Mouse (Mus musculus): ENCODE data around the gene Nt5dc3. TPM values are rescaled to one million over a fixed set of nuclear protein-coding genes. Genes with fewer than 3 reads are reported as not detected.

Nt5dc3 gene
- total RNA-seq, 2 experiments from 2014 or later, result 76.3 to 77.5 TPM

DNA sequence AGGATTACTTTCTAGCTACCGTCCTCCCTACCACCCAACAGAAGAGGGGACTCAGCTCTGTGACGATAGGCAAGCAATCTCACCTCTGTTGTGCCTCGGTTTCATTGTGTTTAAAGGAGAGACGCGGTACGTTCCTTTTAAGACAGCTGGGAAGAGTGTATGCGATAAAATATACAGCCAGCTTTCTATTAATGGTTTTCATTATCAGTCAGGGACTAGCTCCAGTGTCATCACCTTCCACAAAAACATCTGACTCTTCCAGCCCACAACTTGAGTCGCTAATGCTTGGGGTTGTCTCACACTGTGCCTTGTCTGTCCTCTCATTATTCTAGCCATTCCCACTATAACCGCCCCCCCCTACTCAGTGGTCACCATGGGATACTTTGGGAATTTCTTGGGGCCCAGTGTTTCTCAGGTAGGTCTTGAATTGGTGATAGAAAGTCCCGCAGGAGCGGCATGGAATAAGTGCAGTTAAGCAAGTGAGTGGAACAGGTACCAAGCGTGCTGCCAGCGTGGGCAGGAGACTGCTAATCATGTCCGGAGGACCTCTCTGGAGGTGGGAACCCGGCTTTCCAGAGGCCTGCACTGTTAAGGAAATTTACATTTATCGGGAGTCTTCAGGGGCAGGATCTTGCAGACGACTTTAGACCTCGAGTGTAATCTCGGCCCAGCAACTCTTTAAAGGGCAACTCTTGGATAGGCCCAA lies 1.0 kb upstream of the Nt5dc3 start:
- no peak for DNase-seq (ENCODE audit: low spot score in 2 of 2)

DNA sequence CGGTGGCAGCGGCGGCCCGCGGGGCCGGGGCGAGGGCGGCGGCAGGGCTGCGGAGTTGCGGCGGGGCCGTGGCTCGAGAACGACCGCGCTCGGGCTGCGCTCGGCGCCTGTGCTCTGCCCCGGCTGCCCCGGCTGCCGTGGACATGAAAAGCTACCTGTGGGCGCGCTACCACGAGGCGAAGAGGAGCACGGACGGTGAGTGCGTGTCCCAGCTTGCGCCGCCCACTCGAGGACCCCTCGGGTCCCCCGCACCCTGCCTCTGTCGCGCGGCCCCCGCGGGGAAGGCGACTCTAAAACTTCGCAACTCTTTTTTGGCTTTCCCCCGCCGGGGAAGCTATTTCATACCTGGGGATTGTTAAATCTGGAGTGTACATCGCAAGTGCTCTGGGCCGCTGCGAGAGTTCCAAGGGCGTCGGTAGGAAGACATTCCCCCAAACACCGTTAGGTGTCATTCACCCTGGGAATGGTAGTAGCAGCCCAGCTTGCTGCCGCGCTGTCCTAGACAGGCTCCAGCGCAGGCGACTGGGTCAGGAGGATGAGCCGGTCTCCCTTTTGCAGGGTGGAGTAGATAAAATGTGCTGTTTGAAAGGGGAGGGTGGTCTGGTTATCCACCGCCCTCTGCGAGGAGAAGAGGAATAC lies 431 bp downstream of the Nt5dc3 start:
- DNase-seq (ENCODE audit: low spot score in 2 of 2), result peak in 1 of 2 experiments; percentile 19

DNA sequence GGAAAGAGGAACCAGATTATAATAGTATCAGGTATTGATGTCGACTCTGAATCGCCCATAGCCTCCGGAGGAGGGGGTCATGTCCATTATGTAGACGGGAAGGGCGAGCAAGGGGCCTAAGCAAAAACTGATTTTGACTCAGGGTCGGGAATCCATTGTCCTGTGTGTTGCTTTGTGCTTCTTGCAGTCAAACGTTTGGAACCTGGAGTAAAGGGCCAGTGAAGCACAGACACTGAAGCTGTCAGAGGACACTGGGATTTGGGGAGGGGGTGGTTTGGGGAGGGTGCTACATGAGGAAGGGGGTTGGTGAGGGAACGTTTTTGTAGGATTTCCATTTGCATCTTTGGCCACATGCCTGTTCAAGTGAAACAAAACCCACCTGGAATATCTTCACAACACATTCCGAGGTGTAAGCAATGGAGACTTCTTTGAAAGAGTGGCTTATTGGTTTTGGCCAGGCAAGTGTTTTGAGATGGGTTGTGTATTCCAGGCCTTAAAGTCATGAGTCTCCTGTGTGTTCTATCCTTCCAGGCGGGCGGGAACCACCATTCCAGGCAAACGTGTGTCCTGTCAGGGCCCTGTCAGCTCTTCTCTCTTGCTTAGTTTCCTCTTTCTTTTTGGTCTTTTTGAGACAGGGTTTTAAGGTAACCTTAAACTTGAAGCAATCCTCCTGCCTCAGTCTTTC lies 1.2 kb downstream of the Nt5dc3 start:
- DNase-seq (ENCODE audit: low spot score in 2 of 2), result no peak

DNA sequence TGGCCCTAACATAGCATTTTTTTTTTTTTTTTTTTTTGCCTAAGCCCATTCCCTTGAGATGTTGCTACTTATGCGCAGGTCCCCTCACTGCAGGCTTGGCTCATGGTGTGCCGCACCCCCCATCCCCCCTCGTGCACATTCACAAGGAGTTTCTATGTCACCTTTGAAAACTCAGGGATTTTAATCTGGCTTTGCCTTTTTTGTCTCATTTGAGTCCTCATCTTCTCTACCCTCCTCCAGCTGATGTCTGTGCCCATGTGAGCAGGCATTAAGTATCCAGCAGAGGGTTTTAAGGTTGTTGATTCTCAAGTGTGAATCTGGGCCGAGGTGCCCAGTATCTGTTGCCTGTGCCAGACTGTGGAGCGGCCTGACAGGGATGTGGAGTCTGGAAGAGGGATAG lies 2.8 kb downstream of the Nt5dc3 start:
- no peak for DNase-seq (ENCODE audit: low spot score in 2 of 2)

DNA sequence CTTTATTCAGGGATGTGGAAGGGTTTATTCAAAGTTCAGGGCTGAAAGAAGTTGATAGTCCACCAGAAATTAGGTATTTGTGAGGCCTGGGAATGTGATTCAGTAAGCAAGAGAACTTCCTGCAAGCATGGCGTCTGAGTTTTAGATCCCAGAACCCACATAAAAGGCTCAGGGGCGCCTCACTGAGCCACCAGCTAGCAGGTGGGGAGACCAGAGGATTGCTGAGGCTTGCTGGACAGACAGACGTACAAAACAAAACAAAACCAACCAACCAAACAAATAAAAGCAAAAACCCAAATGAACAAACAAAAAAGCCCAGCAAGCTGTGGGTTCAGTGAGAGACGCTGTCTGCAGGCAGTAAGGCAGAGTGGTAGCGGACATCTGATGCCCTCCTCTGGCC lies 3.9 kb downstream of the Nt5dc3 start:
- no peak for DNase-seq (ENCODE audit: low spot score in 2 of 2)

DNA sequence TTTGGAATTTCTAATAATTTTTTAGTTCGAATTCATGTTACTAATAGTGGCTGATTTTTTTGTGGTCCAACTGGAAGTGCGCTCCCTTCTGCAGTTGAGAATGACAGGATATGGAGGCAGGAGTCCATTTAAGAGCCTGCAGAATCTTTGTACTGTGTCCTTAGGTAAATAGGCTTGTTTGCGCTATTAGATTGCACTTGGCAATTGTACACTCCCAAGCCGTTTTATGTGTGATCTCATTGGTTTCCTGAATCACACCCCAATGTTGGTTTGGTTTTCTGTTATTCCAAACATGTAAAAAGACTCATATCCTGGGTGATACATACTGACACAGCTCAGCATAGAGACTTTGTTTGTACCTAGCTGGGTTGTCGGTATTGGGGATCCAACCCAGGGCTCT lies 4.8 kb downstream of the Nt5dc3 start:
- DNase-seq (ENCODE audit: low spot score in 2 of 2), result no peak

DNA sequence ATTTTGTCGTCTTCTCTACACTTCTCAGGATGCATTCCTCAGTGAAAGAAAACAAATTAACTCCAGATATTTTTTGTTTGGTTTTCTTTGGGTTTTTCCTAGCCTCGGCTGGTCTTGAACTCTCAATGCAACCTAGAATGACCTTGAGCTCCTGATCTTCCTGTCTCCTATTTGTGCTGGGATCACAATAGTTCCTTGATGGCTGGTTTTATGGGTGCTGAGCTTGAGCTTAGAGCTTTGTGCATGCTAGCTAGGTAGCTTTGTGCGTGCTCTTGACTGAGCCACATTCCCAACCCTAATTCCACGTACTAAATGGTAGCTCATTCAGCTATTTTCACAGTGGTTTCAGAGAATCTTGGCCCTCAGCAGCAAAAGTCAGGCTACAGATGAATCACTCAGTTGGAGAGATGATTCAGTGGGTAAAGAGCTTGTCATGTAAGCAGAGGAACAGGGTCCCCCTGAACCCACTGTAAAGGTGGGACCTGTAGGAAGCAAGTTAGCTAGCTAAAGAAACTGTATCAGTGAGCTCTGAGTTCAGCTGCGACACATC lies 5.4 kb downstream of the Nt5dc3 start:
- no peak for DNase-seq (ENCODE audit: low spot score in 2 of 2)

DNA sequence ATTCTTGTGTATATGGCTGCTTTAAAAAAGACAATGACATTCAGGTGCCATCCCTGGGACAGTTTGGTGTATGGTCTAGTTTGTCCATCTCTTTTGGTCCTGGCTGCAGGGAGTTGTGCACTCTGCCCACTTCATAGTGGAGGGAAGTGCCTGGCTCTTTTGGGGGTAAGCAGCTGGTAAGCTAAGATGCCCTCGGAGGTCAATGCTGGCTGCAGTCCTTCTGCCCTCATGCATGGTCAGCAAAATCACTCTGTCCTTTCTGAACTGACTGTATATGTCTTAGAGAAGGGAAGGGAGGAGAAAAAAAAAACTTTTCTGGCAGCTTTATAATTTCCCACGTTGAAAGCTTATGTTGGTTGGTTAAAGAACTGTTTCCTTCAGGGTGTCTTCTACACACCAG lies 6.6 kb downstream of the Nt5dc3 start:
- no peak for DNase-seq (ENCODE audit: low spot score in 2 of 2)

DNA sequence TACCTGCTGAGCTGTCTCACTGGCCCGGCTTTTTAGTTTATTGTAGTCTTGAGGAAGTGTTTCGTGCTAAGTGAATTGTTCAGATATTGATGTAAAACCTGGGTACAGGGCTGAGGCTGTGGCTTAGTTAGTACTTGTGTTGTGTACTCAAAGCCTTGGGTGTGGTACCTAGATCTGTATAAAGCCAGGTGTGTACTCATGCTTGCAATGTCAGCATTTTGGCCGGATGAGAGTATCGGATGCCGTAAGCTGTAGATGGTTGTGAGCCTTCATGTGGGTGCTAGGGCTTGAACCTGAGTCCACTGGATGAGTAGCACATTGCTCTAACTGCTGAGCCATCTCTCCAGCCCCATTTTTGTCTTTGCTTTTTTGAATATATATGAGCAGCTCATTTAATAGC lies 7.3 kb downstream of the Nt5dc3 start:
- DNase-seq (ENCODE audit: low spot score in 2 of 2), result no peak

DNA sequence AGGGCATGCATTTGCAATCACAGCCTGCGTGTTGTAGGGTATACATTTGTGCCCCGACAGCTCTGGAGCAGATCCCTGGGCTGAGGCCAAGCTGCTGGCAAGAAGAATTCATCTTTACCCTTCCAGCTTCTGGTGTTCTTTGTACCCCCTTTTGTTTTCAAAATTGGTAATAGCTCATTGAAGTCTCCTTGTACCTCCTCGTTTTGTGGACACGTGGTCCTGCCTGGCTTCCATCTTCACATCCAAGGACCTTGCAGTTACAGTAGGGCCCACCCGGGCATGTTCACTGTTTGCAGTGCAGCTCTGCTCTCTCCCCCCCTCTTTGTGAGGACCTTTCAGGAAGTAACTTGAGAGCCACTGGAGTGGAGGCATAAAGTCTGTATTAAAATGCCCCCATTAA lies 9.4 kb downstream of the Nt5dc3 start:
- no peak for DNase-seq (ENCODE audit: low spot score in 2 of 2)

DNA sequence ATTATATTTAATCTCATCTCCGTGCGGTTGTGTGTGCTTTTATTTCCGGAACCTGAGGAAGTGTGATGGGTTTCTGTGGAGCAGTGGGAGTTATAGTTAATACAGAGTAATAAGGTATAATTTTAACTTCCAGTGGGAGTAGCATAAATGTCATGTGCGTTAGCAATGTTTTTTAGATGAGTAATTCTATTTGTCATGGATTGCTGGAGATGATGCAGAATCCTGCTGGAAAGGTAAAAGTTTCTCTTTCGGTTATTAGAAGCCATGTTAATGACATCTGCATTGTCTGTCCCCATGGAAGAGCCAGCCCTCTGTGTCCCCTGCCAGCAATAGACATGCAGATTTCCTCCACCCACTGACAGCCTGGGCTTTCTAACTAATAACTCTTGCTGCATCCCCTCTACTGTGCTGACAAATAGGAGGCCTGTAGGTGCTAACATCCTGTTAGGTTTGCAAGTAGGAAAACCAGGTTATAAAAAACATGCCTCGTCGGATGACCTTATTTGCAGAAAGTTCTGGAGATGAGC lies 10.4 kb downstream of the Nt5dc3 start:
- no peak for DNase-seq (ENCODE audit: low spot score in 2 of 2)

DNA sequence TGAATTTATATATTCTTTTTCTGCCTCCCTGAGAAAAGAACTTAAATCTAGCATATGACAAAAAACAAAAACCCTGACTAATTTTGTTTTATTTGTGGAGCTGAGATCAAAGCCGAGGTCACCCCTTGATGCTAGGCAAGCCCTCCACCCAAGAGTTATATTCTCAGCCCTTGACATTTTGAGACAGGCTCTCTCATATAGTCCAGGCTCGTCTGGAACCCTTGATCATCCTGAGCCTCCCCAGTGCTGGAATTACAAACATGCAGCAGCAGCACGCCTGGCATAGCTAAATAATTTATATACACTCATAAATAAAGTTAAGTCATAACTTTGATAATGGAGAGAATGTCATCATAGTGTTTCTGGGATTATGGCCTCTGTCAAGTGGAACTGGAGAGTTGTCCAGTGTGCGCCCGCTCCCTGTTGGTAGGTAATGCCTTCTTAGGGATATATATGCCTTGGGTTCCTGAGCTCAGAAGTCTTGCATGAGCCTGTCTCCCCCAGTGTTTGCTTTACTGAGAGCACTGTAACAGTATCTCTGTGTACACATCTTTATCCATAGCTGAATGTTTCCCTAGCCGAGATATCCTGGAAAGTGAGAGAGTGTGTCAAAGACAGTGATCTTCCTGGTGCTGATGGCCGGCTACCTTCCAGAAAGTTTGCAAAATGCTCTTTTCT lies 12.8 kb downstream of the Nt5dc3 start:
- DNase-seq (ENCODE audit: low spot score in 2 of 2), result no peak

DNA sequence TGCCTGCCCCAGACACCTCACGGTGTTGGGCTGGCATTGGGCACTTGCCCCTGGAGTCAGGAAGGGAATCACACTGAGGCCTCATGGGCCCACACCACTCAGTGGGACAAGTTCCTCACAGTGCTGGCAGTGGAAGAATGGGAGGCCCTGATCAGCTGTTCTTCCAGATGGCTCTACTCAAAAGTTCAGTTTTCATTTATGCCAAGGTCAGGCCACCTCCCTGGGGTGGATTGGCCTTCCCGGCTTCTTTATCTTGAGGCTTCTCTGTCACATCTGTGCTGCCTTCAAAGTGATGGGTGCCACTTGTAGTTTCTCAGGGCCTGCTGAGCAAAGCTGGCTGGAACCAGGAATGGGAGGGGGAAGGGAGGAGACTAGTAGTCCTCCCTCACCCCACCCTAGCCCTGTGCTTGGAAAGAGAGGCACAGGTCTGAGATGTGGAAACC lies 14.7 kb downstream of the Nt5dc3 start:
- no peak for DNase-seq (ENCODE audit: low spot score in 2 of 2)

DNA sequence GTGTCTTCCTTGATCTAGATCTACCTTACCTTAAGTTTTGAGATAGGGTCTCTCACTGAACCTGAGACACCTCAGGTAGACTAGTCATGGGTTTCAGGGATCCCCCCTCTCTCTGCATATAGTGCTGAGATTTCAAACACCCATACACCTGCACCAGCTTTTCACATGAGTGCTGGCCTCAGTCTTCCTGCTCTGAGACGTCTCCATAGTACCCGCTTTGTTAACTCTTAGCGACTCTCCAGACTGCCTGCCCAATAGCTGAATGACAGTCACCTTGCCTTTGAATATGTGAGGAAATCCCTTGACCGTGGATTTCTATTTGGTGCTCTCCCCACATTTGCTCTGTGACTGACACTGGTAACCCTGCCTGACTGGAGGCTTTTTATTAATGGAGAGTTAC lies 15.4 kb downstream of the Nt5dc3 start:
- DNase-seq (ENCODE audit: low spot score in 2 of 2), result no peak

DNA sequence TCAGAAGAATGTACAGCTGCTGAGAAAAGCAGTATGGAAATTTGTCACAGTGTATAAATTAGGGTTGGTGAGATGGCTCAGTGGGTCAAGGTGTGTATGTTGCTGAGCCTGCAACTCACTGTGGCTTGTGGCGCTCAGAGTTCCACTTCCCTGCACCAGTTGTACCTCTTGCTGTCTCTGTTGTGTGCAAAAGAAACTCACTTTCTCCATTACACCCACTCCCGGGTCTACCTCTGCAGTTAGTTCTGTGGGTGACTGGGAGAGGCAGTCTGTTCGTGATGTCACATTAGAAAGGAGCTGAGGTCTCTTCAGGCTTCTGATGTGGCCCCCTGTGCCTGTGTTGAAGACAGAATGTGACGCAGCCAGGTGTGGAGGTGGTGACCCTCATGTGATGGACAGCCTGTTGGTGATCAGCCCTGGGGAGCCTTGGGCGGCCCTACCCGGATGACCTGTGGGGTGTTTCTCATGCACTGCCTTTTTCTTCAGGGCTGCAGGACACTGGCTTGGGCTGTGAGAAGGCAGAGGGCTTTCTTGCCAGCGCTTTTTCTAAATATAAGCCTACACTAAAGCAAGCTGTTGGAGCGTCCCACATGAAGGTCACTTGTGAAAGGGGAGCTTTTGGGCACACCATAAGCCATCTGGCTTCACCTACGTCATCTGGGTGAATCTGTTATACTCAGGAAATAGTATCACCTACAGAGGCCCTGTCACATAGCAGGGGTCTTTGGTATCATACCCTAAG lies 16.2 kb downstream of the Nt5dc3 start:
- DNase-seq (ENCODE audit: low spot score in 2 of 2), result peak; percentile 18 to 29

DNA sequence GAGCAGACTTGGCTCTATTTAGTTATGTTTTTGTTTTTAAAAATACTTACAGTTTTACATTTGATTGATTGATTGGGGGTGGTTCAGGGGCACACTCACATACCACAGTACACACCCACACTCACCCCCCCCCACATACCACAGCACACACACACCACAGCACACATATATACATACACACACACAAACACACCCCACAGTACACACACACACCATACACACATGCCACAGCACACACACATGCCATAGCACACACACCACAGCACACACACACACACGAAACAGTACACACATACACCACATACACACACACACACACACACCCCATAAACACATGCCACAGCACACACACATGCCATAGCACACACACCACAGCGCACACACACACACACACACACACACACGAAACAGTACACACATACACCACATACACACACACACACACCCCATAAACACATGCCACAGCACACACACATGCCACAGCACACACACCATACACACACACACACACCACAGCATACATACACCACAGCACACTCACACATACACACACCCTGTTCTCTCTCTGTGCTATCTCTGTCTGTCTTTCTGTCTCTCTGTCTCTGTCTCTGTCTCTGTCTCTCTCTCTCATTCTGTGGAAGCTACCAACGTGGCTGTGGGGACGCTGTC lies 17.4 kb downstream of the Nt5dc3 start:
- DNase-seq (ENCODE audit: low spot score in 2 of 2), result no peak

DNA sequence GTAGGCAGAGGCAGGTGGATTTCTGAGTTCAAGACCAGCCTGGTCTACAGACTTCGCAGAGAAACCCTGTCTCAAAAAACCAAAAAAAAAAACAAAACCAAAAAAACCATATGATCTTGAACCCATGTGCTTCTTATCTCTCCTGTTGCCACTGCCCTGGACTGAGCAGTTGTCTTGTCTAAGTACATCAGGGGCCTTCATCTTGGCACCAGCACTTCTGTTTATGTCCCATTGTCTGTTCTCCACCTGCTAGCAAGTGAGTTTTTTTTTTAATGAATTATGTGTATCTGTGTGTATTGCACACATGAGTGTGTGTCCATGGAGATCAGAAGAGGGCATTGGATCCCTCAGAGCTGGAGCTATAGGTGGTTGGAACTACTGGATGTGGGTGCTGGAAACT lies 28.6 kb downstream of the Nt5dc3 start:
- no peak for DNase-seq (ENCODE audit: low spot score in 2 of 2)

DNA sequence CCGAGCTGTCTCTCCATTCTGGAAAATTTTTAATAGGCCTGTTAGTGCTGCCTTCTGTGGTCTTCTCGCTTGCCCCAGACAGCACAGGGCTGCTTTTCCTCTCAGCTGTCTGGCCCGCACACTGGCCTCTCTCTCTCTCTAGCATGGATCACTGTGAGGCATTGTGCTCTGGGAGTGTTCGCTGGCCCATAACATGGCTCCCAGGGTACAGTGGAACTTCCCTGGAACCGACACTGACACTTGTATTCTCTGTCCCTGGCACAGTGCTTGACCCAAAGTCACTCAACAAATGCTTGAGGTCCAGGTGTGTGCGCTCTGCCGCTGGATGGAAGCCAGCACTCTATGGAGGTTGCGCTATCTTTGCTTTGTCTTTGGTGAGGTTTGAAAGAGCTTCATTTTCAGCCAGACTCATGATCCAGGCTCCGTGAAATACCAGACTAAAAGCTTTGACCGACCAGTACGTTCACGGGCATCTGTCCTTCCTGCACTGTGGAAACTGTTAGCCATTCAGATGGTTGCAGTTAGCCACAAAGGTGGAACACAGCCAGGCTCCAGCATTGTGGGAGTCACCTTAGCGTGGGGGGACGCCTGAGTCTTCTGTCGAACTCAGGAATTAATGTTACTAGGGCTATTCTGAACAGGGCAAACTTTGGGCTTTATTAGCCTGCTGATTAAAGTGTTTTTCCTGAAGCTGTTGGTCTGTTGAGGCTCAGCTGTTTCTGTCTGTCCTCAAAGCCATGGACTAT lies 29.4 kb downstream of the Nt5dc3 start:
- DNase-seq (ENCODE audit: low spot score in 2 of 2), result no peak

DNA sequence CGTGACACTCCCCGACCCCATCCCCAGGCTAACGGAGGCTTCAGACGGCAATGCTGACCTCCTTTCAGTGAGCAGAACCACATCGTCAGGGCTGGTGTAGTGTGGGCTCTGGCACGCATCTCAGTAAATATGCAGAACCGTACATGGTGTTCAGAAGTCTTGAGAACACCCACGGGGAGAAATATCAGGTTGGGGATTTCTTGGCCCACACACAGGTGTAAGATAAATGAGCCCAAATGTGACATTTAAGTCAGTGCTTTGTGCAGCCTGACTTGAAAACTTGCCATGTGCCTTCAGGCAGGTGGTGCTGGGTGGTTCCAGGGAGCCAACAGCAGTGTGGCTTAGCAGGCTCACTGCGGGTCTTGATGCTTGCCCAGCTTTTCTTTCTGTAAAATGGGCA lies 31.2 kb downstream of the Nt5dc3 start:
- DNase-seq (ENCODE audit: low spot score in 2 of 2), result peak in 1 of 2 experiments; percentile 50

All from left cerebral cortex, adult 18-20 months (tissue).